8 mouse cellular contexts compared by ENCODE assay signal in the genomic region with DNA sequence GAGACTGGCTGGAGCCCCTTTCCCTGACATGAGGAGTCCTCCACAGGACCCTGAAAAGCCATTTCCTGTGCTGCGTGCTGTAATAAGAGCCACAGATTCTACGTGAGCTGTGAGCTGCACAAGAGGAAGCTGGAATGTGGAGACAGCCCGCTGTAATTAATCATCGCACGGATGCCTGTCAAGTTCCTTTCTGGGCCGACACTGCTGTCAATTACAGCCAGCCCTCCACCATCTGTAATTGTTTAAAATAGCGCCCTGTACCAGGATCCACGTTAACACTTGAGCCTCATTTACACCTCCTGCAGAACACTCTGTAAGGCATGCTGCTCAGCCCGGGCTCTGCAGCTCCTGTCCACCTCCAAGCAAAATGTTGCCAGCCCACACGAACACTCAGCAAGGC.
A peak's percentile ranks its signal among the peaks of the same experiment; 100 is the strongest.
DNase-seq lines count a peak whose midpoint lies in the region; ATAC-seq lines count a peak whose summit lies in the region.

No protein-coding gene starts in this region.

- H3K4me2 ChIP-seq in heart, embryonic 16.5 days (ENCODE audit: low read depth, low read length), result peak overlapping the region; percentile 37
- H3K4me2 ChIP-seq in hindbrain, embryonic 14.5 days (replicated peaks), result no peak overlapping the region
- H3K4me2 ChIP-seq in limb, embryonic 13.5 days (replicated peaks), result peak overlapping the region; percentile 55

- no peak for DNase-seq in heart, postnatal 14 days
- peak; percentile 65 for DNase-seq in embryo, embryonic 11.5 days (ENCODE audit: low read depth, low spot score)
- DNase-seq in hindbrain, embryonic 14.5 days (ENCODE audit: low spot score), result peak; percentile 66
- no peak for DNase-seq in T-cell, adult 2 months (ENCODE audit: low spot score)
- DNase-seq in ovary, adult 18-20 months (ENCODE audit: low spot score), result no peak

- 6% methylated on average over 10 of the region's 10 CpGs for WGBS in heart, embryonic 16.5 days
- 22% methylated on average over 10 of the region's 10 CpGs for WGBS in hindbrain, embryonic 14.5 days
- 1% methylated on average over 10 of the region's 10 CpGs for WGBS in limb, embryonic 13.5 days

- peaks cover 6% of the 10 kb centered on the region; the same call in 1 of the 2 replicates for H3K27me3 ChIP-seq in heart, embryonic 16.5 days (ENCODE audit: control insufficient read depth, insufficient read depth, low read length)
- H3K27me3 ChIP-seq in hindbrain, embryonic 14.5 days (ENCODE audit: control insufficient read depth, insufficient read depth, low read length), result no peaks in the 10 kb centered on the region
- H3K27me3 ChIP-seq in limb, embryonic 13.5 days, result peaks cover 11% of the 10 kb centered on the region

- no peaks in the 10 kb centered on the region for H3K9me3 ChIP-seq in heart, embryonic 16.5 days (replicated peaks; ENCODE audit: control insufficient read depth, low read length)
- H3K9me3 ChIP-seq in hindbrain, embryonic 14.5 days (ENCODE audit: control insufficient read depth, low read length), result no peaks in the 10 kb centered on the region
- H3K9me3 ChIP-seq in limb, embryonic 13.5 days, result no peaks in the 10 kb centered on the region

- peak; percentile 52 for ATAC-seq in heart, embryonic 16.5 days (replicated peaks; ENCODE audit: extremely low read depth, insufficient read depth, low FRiP score)
- peak; percentile 71; the same call in 1 of the 2 replicates for ATAC-seq in hindbrain, embryonic 14.5 days (ENCODE audit: low FRiP score)
- ATAC-seq in limb, embryonic 13.5 days (ENCODE audit: low FRiP score, low read depth), result peak; percentile 76
- no peak for ATAC-seq in erythroblast, adult 5-6 weeks (replicated peaks; ENCODE audit: low FRiP score, poor library complexity, severe bottlenecking)

- no peak overlapping the region for H3K4me3 ChIP-seq in heart, embryonic 16.5 days (ENCODE audit: low read length)
- no peak overlapping the region for H3K4me3 ChIP-seq in hindbrain, embryonic 14.5 days (replicated peaks; ENCODE audit: low read length)
- peak overlapping the region; percentile 7; the same call in 1 of the 2 replicates for H3K4me3 ChIP-seq in limb, embryonic 13.5 days

- H3K4me1 ChIP-seq in heart, embryonic 16.5 days (ENCODE audit: control insufficient read depth, insufficient read depth, low read length), result peaks cover 10% of the 10 kb centered on the region
- H3K4me1 ChIP-seq in hindbrain, embryonic 14.5 days (replicated peaks; ENCODE audit: control insufficient read depth, insufficient read depth, low read length), result no peaks in the 10 kb centered on the region
- peaks cover 13% of the 10 kb centered on the region for H3K4me1 ChIP-seq in limb, embryonic 13.5 days

- H3K9ac ChIP-seq in heart, embryonic 16.5 days (ENCODE audit: low read length), result no peak overlapping the region
- H3K9ac ChIP-seq in hindbrain, embryonic 14.5 days, result no peak overlapping the region
- H3K9ac ChIP-seq in limb, embryonic 13.5 days, result peak overlapping the region; percentile 39; the same call in 1 of the 2 replicates

- intact Hi-C loops in heart, postnatal 14 days (cut with DNase I), result no loop called here

- no peaks in the 10 kb centered on the region for H3K36me3 ChIP-seq in heart, embryonic 16.5 days (ENCODE audit: control insufficient read depth, insufficient read depth)
- H3K36me3 ChIP-seq in hindbrain, embryonic 14.5 days (replicated peaks; ENCODE audit: control insufficient read depth, insufficient read depth), result no peaks in the 10 kb centered on the region
- H3K36me3 ChIP-seq in limb, embryonic 13.5 days, result no peaks in the 10 kb centered on the region

- peak overlapping the region; percentile 19; the same call in 1 of the 2 replicates for H3K27ac ChIP-seq in heart, embryonic 16.5 days (ENCODE audit: low read length)
- no peak overlapping the region for H3K27ac ChIP-seq in hindbrain, embryonic 14.5 days
- H3K27ac ChIP-seq in limb, embryonic 13.5 days, result no peak overlapping the region

Comparison
In these comparisons a context has a peak if more than half of its experiments do, and no peak if none do; other contexts are left out.
1. DNase-seq: peak in embryo, embryonic 11.5 days (single experiment) and hindbrain, embryonic 14.5 days (single experiment); none in heart, postnatal 14 days (0 of 2), T-cell, adult 2 months (single experiment) and ovary, adult 18-20 months (single experiment).